Mouse (Mus musculus) right cerebral cortex, postnatal 10 days (tissue): Measurements from ENCODE around the gene Mccc2.

Source experiments
- DNase-seq, 2 experiments: peaks; one replicate each; pipeline ENCODE4 v3.0.0; 2021; ENCODE audit warnings: low spot score in 2 of 2

Gene Mccc2

GRCm38 (mm10) chr13:99939320-99939671 lies 76.1 kb downstream of the Mccc2 start:
- no peak for DNase-seq

GRCm38 (mm10) chr13:99938606-99939319 lies 76.7 kb downstream of the Mccc2 start:
- no peak for DNase-seq

- no peak for DNase-seq
These were observed 77.7 kb downstream of the Mccc2 start for GRCm38 (mm10) chr13:99937741-99938140.

GRCm38 (mm10) chr13:99932406-99932805 lies 83.0 kb downstream of the Mccc2 start:
- DNase-seq = no peak

GRCm38 (mm10) chr13:99931502-99931901 lies 83.9 kb downstream of the Mccc2 start:
- no peak for DNase-seq

- DNase-seq = no peak
These were observed 89.2 kb downstream of the Mccc2 start for GRCm38 (mm10) chr13:99926249-99926648.

GRCm38 (mm10) chr13:99915632-99916031 lies 99.8 kb downstream of the Mccc2 start:
- no peak for DNase-seq

GRCm38 (mm10) chr13:99900965-99901364 lies 114.5 kb downstream of the Mccc2 start, which contains the start of gene Cartpt:
Gene Cartpt, minus strand, starts transcription at chr13:99901091.
- no peak for DNase-seq

GRCm38 (mm10) chr13:99900557-99900892 lies 114.9 kb downstream of the Mccc2 start:
- DNase-seq = no peak

- peak in 1 of 2 experiments; percentile 32 for DNase-seq
These were observed 115.5 kb downstream of the Mccc2 start for GRCm38 (mm10) chr13:99899670-99900556.

- DNase-seq = no peak
These were observed 116.6 kb downstream of the Mccc2 start for GRCm38 (mm10) chr13:99898816-99899215.
